Mouse (Mus musculus) spleen, postnatal 4 days (tissue): ENCODE data around the gene Igfbpl1.

ENCODE experiments used
- DNase-seq, 2 experiments: peaks; one replicate each; pipeline ENCODE4 v3.0.0; 2022; ENCODE audit warnings: low spot score in 2 of 2

Gene Igfbpl1

GRCm38 (mm10) chr4:45822781-45823575, 3.7 kb downstream of the Igfbpl1 start:
- no peak for DNase-seq

GRCm38 (mm10) chr4:45821995-45822394, 4.7 kb downstream of the Igfbpl1 start:
- no peak for DNase-seq

- peak; percentile 45 to 86 for DNase-seq
Observed at GRCm38 (mm10) chr4:45820074-45820830, 6.5 kb downstream of the Igfbpl1 start.

- DNase-seq = no peak
Observed at GRCm38 (mm10) chr4:45819208-45819931, 7.4 kb downstream of the Igfbpl1 start.

GRCm38 (mm10) chr4:45818814-45819207, 7.9 kb downstream of the Igfbpl1 start:
- DNase-seq = no peak

- DNase-seq = no peak
Observed at GRCm38 (mm10) chr4:45815542-45815941, 11.2 kb downstream of the Igfbpl1 start.

- DNase-seq = no peak
Observed at GRCm38 (mm10) chr4:45811250-45811649, 15.5 kb downstream of the Igfbpl1 start.

- no peak for DNase-seq
Observed at GRCm38 (mm10) chr4:45808034-45808433, 18.7 kb downstream of the Igfbpl1 start.

- no peak for DNase-seq
Observed at GRCm38 (mm10) chr4:45802900-45803299, 23.8 kb downstream of the Igfbpl1 start.

- DNase-seq = no peak
Observed at GRCm38 (mm10) chr4:45799956-45800537, 26.7 kb downstream of the Igfbpl1 start.

- DNase-seq = peak; percentile 64 to 80
Observed at GRCm38 (mm10) chr4:45798964-45799363, 27.8 kb downstream of the Igfbpl1 start, which contains the start of gene Aldh1b1. Gene Aldh1b1, plus strand, starts transcription at chr4:45799022.

GRCm38 (mm10) chr4:45796760-45797159, 30.0 kb downstream of the Igfbpl1 start:
- DNase-seq = no peak

- no peak for DNase-seq
Observed at GRCm38 (mm10) chr4:45795191-45795811, 31.4 kb downstream of the Igfbpl1 start.

- DNase-seq = no peak
Observed at GRCm38 (mm10) chr4:45790018-45790417, 36.7 kb downstream of the Igfbpl1 start.

GRCm38 (mm10) chr4:45789263-45789958, 37.3 kb downstream of the Igfbpl1 start:
- peak in 1 of 2 experiments; percentile 47 for DNase-seq

GRCm38 (mm10) chr4:45788446-45789081, 38.2 kb downstream of the Igfbpl1 start:
- no peak for DNase-seq

- DNase-seq = no peak
Observed at GRCm38 (mm10) chr4:45786674-45787073, 40.0 kb downstream of the Igfbpl1 start.

GRCm38 (mm10) chr4:45785959-45786358, 40.8 kb downstream of the Igfbpl1 start:
- DNase-seq = no peak

GRCm38 (mm10) chr4:45783671-45784070, 43.1 kb downstream of the Igfbpl1 start:
- no peak for DNase-seq

GRCm38 (mm10) chr4:45771619-45772018, 55.1 kb downstream of the Igfbpl1 start:
- peak in 1 of 2 experiments; percentile 24 for DNase-seq
